Comparison of ENCODE assay signal across 8 mouse cellular contexts in genomic region chrX:153499294-153500046, GRCm38 (mm10). TPM values are rescaled to one million over a fixed set of nuclear protein-coding genes. Genes with fewer than 3 reads are reported as not detected.
DNase-seq lines count a peak whose midpoint lies in the region; ATAC-seq lines count a peak whose summit lies in the region.

No protein-coding gene starts in this region.

- H3K4me1 ChIP-seq in forebrain, embryonic 11.5 days (replicated peaks; ENCODE audit: control insufficient read depth, insufficient read depth, low read length) = no peaks in the 10 kb centered on the region; the same call in 1 of the 2 replicates
- peaks cover 5% of the 10 kb centered on the region; the same call in 1 of the 2 replicates for H3K4me1 ChIP-seq in hindbrain, embryonic 14.5 days (replicated peaks; ENCODE audit: control insufficient read depth, insufficient read depth, low read length)
- H3K4me1 ChIP-seq in limb, embryonic 13.5 days = no peaks in the 10 kb centered on the region
- no peaks in the 10 kb centered on the region for H3K4me1 ChIP-seq in neural tube, embryonic 14.5 days (ENCODE audit: control insufficient read depth, insufficient read depth, low read length)

- H3K9ac ChIP-seq in forebrain, embryonic 11.5 days (ENCODE audit: low read length) = peak overlapping the region; percentile 82
- peak overlapping the region; percentile 90 for H3K9ac ChIP-seq in hindbrain, embryonic 14.5 days
- peak overlapping the region; percentile 88 for H3K9ac ChIP-seq in limb, embryonic 13.5 days
- peak overlapping the region; percentile 86 for H3K9ac ChIP-seq in neural tube, embryonic 14.5 days (replicated peaks; ENCODE audit: low read depth, low read length)

- 26% methylated on average over 32 of the region's 32 CpGs for WGBS in forebrain, embryonic 11.5 days
- WGBS in hindbrain, embryonic 14.5 days = 29% methylated on average over 32 of the region's 32 CpGs
- 23% methylated on average over 32 of the region's 32 CpGs for WGBS in limb, embryonic 13.5 days
- WGBS in neural tube, embryonic 14.5 days = 26% methylated on average over 32 of the region's 32 CpGs

- ATAC-seq in forebrain, embryonic 11.5 days (replicated peaks; ENCODE audit: low FRiP score) = no peak
- no peak for ATAC-seq in hindbrain, embryonic 14.5 days (ENCODE audit: low FRiP score)
- no peak for ATAC-seq in limb, embryonic 13.5 days (ENCODE audit: low FRiP score, low read depth)
- 0 out of 2 replicates have a peak, but pooled peaks have one; percentile 3 for ATAC-seq in neural tube, embryonic 14.5 days (ENCODE audit: low read depth)

- DNase-seq in gastrocnemius, postnatal 10 days = peak; percentile 5
- no peak for DNase-seq in gastrocnemius, postnatal 25 days
- DNase-seq in ZHBTc4 (ENCODE audit: low read depth, low spot score) = peak; percentile 8
- peak; percentile 57 for DNase-seq in forebrain, embryonic 11.5 days (ENCODE audit: low spot score)
- no peak for DNase-seq in hindbrain, embryonic 14.5 days (ENCODE audit: low spot score)
- DNase-seq in urinary bladder, postnatal 14 days (ENCODE audit: low spot score) = no peak

- H3K27ac ChIP-seq in forebrain, embryonic 11.5 days (ENCODE audit: low read depth, low read length) = peak overlapping the region; percentile 90
- H3K27ac ChIP-seq in hindbrain, embryonic 14.5 days = peak overlapping the region; percentile 96
- peak overlapping the region; percentile 97; the same call in 1 of the 2 replicates for H3K27ac ChIP-seq in limb, embryonic 13.5 days
- peak overlapping the region; percentile 92 for H3K27ac ChIP-seq in neural tube, embryonic 14.5 days (ENCODE audit: low read depth, low read length)

- H3K4me2 ChIP-seq in forebrain, embryonic 11.5 days (ENCODE audit: low read depth, low read length, severe bottlenecking) = peak overlapping the region; percentile 67
- H3K4me2 ChIP-seq in hindbrain, embryonic 14.5 days (replicated peaks) = peak overlapping the region; percentile 76
- H3K4me2 ChIP-seq in limb, embryonic 13.5 days (replicated peaks) = peak overlapping the region; percentile 86
- peak overlapping the region; percentile 63 for H3K4me2 ChIP-seq in neural tube, embryonic 14.5 days (ENCODE audit: low read depth, low read length)

- H3K27me3 ChIP-seq in forebrain, embryonic 11.5 days (ENCODE audit: control insufficient read depth, insufficient read depth, low read length) = no peaks in the 10 kb centered on the region
- no peaks in the 10 kb centered on the region for H3K27me3 ChIP-seq in hindbrain, embryonic 14.5 days (ENCODE audit: control insufficient read depth, insufficient read depth, low read length)
- no peaks in the 10 kb centered on the region for H3K27me3 ChIP-seq in limb, embryonic 13.5 days
- H3K27me3 ChIP-seq in neural tube, embryonic 14.5 days (ENCODE audit: control insufficient read depth, insufficient read depth, low read length) = no peaks in the 10 kb centered on the region

- H3K36me3 ChIP-seq in forebrain, embryonic 11.5 days (ENCODE audit: control insufficient read depth, insufficient read depth, low read length) = no peaks in the 10 kb centered on the region
- 0 out of 2 replicates have a peak, but pooled peaks cover 7% of the 10 kb centered on the region for H3K36me3 ChIP-seq in hindbrain, embryonic 14.5 days (replicated peaks; ENCODE audit: control insufficient read depth, insufficient read depth)
- H3K36me3 ChIP-seq in limb, embryonic 13.5 days = no peaks in the 10 kb centered on the region
- H3K36me3 ChIP-seq in neural tube, embryonic 14.5 days (ENCODE audit: control insufficient read depth, insufficient read depth, low read length) = no peaks in the 10 kb centered on the region

- H3K9me3 ChIP-seq in forebrain, embryonic 11.5 days (ENCODE audit: control insufficient read depth, low read length) = no peaks in the 10 kb centered on the region
- H3K9me3 ChIP-seq in hindbrain, embryonic 14.5 days (ENCODE audit: control insufficient read depth, low read length) = no peaks in the 10 kb centered on the region
- H3K9me3 ChIP-seq in limb, embryonic 13.5 days = no peaks in the 10 kb centered on the region
- H3K9me3 ChIP-seq in neural tube, embryonic 14.5 days (ENCODE audit: control insufficient read depth, low read length) = no peaks in the 10 kb centered on the region

- H3K4me3 ChIP-seq in forebrain, embryonic 11.5 days (ENCODE audit: low read depth, low read length) = peak overlapping the region; percentile 62
- H3K4me3 ChIP-seq in hindbrain, embryonic 14.5 days (replicated peaks; ENCODE audit: low read length) = peak overlapping the region; percentile 65
- peak overlapping the region; percentile 62 for H3K4me3 ChIP-seq in limb, embryonic 13.5 days
- peak overlapping the region; percentile 58 for H3K4me3 ChIP-seq in neural tube, embryonic 14.5 days (ENCODE audit: low read depth, low read length)

RNA-seq across cellular contexts. Expression of gene Ubqln2, which starts 1.4 kb away (rescaled TPM):
- 10 to 100 TPM; 19.0 to 23.1 TPM for total RNA-seq in gastrocnemius, postnatal 10 days (2021)
- total RNA-seq in gastrocnemius, postnatal 25 days (2021) = 10 to 100 TPM; 14.1 to 14.7 TPM
- 62.8 and 65.4 TPM in 2 replicates for polyA plus RNA-seq in forebrain, embryonic 11.5 days (2014; fragmentation: Nextera tagmentation; extraction: Ambion mirVana)
- polyA plus RNA-seq in hindbrain, embryonic 14.5 days (2014; fragmentation: Nextera tagmentation; extraction: Ambion mirVana) = 67.3 and 71.7 TPM in 2 replicates
- 25.2 and 25.3 TPM in 2 replicates for polyA plus RNA-seq in limb, embryonic 13.5 days (2015; fragmentation: Nextera tagmentation; extraction: Ambion mirVana)
- polyA plus RNA-seq in neural tube, embryonic 14.5 days (2014; fragmentation: Nextera tagmentation; extraction: Ambion mirVana) = 64.0 and 64.3 TPM in 2 replicates

RNA-seq across cellular contexts. Expression of gene Cypt3, which starts 58.9 kb away (rescaled TPM):
- not detected for total RNA-seq in gastrocnemius, postnatal 10 days (2021)
- not detected for total RNA-seq in gastrocnemius, postnatal 25 days (2021)
- not detected in 2 replicates for polyA plus RNA-seq in forebrain, embryonic 11.5 days (2014; fragmentation: Nextera tagmentation; extraction: Ambion mirVana)
- not detected in 2 replicates for polyA plus RNA-seq in hindbrain, embryonic 14.5 days (2014; fragmentation: Nextera tagmentation; extraction: Ambion mirVana)
- polyA plus RNA-seq in limb, embryonic 13.5 days (2015; fragmentation: Nextera tagmentation; extraction: Ambion mirVana) = not detected in 2 replicates
- not detected in 2 replicates for polyA plus RNA-seq in neural tube, embryonic 14.5 days (2014; fragmentation: Nextera tagmentation; extraction: Ambion mirVana)

Comparison
In these comparisons a context has a peak if more than half of its experiments do, and no peak if none do; other contexts are left out.
1. DNase-seq: peak in gastrocnemius, postnatal 10 days (single experiment), ZHBTc4 (single experiment) and forebrain, embryonic 11.5 days (single experiment); none in gastrocnemius, postnatal 25 days (single experiment), hindbrain, embryonic 14.5 days (single experiment) and urinary bladder, postnatal 14 days (single experiment).
2. Peak in every context shown above with its lines, with median percentiles within 50 percentile points of each other: H3K27ac ChIP-seq, H3K4me2 ChIP-seq, H3K4me3 ChIP-seq and H3K9ac ChIP-seq.